Mouse (Mus musculus) gastrocnemius, adult 2 months (tissue): ENCODE measurements around the gene Nrde2. TPM values are rescaled to one million over a fixed set of nuclear protein-coding genes. Genes with fewer than 3 reads are reported as not detected.
"Not testable (repeated sequence)": the region's sequence is repeated elsewhere in the genome, so short reads cannot be mapped to it uniquely, and the experiment has no call there.

Source experiments
- DNase-seq: peaks from one replicate; pipeline ENCODE4 v3.0.0; 2022
- H3K27ac ChIP-seq: fragments of 200-600 bp; 2 replicates; pipeline ENCODE4 v1.8.1; 2022; ENCODE audit warnings: mild to moderate bottlenecking
- H3K4me3 ChIP-seq: fragments of 200-600 bp; 2 replicates; pipeline ENCODE4 v1.8.1; 2022; ENCODE audit warnings: mild to moderate bottlenecking, moderate library complexity
- CTCF ChIP-seq: fragments of 200-600 bp; IDR thresholded peaks from 2 replicates; pipeline ENCODE4 v1.8.1; 2022; ENCODE audit warnings: antibody characterized with exemption, mild to moderate bottlenecking, moderate library complexity
- intact Hi-C: fragments of 180-260 bp; cut with DNase I; formaldehyde crosslinking; loops from one replicate; pipeline ENCODE4 v1.15.1; 2025
- total RNA-seq, 2 experiments: library from RNA; stranded (reverse); gene quantifications; 2 replicates each; pipeline ENCODE4 v1.2.3; 2021

The Nrde2 gene
- total RNA-seq, 2 experiments from 2014 or later, result 7.8 to 9.1 TPM

DNA sequence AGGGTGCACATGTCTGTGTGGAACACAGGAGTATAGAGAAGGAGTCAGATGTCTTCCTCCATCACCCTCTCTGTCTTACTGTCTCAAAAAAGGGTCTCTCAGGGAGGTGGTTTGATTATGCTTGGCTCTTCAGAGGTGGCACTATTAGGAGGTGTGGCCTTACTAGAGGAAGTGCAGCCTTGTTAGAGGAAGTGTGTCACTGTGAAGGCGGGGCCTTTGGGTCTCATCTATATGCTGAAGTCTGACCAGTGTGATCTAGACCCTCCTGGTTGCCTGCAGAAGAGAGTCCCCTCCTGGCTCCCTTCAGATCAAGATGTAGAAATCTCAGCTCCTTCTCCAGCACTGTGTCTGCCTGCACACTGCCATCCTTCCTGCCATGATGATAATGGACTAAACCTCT lies 34.7 kb upstream of the Nrde2 start:
- no peak for DNase-seq
- TF ChIP-seq CTCF, result no peak
- intact Hi-C loops, result no loop called here

DNA sequence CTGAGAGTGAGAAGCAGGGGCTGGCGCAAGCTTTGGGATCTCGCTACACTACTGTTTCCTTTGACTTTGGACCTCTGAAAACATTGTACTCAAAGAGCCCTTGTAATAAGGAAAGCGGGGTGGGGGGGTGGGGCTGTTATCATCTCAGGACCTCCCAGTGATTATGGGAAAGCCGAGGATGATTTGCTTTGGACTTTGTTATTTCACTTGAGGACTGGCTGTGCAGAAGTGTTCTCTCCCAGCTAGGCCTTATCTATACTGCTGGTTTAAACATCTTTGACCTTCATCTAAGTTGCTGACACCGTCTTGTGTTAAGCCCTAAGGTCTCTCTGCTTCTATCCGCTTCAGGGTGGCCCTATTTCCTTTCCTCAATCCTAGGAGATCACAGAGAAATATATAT lies 31.3 kb upstream of the Nrde2 start:
- intact Hi-C loops, result no loop called here
- Histone ChIP-seq H3K27ac (no peak overlapping the region), H3K4me3 (no peak overlapping the region)
- no peak for DNase-seq
- TF ChIP-seq CTCF, result no peak

More for the DNA sequence above, 34.7 kb upstream of the Nrde2 start:
- Histone ChIP-seq H3K27ac (no peak overlapping the region), H3K4me3 (no peak overlapping the region)

DNA sequence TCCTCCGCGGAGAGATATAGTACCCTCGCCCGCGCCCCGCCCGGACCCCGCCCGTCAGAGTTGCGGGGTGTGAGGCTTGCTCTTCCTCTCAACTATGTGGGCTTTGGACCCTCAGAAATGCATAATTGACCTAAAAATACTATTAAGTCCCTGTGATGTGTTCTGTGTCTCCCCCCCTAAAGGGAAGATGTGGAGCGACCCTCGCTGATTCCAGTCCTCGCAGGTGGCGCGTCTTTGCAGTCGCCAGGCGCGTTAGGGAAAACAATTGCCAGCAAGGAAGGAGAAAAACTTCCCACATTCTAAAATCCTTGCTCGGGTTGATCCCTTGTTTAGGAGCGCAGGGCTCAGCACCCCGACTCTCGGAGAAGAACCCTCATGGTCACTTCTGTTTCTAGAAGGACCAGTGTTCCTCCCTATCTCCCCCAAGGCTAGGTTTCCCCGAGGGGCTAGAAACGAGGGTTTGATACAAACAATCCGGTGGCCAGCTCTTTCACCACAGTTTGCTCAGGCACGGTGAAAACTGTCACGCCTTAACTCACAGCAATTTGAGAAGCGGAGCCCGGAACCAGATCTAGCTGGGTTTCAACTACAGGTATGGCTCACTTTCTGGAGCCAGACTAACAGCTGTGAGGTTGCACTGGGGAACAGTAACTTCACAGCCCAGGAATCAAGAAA lies 28.4 kb upstream of the Nrde2 start:
- Histone ChIP-seq H3K27ac (peak overlapping the region; percentile 96), H3K4me3 (peak overlapping the region; percentile 84)
- intact Hi-C loops, result loop anchor here (1.0 to 5.0 kb wide), 4 partner anchors 11 to 334 kb away; partner anchors contain the start of genes Calm1, Nrde2 and Ttc7b
- 0 out of 2 replicates have a peak, but pooled peaks have one; percentile 3 for TF ChIP-seq CTCF
- peak; percentile 61 for DNase-seq

DNA sequence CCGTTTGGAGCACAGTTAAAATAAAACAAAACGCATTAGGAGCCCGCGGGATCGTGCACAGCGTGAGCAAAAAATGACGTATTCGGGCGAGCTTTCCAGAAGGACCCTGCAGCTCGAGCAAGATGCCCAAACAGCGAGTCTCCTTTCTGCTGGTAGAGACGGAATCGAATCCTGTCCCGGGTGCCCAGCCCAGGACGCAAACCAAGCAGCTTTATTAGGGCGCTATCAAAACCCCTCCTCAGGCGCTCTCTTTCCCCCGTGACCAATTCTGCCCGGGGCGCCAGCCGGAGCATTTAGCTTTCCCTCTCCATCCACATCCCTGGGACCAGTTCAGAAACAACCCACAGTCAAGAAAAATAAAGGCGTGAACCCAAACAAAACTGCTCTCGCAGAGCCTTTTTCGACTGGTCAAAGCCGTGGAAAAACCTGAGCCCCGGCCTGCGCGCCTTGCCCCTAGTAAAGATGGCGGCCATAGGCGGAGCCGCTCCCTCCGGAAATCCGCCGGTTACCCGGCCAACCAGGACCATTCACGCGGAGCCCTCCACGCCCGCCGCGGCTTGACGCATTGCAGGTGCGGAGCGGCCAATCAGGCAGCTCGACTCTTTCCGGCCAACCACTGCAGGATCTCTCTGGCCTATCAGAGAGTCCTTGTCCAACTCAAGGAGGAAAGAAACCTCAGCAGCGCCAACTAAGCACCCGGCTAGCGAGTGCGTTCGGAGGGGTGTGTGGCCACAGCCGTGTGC lies 27.7 kb upstream of the Nrde2 start:
- Histone ChIP-seq H3K4me3 (peak overlapping the region; percentile 84), H3K27ac (peak overlapping the region; percentile 96)
- TF ChIP-seq CTCF, result no peak; the same call in 1 of the 2 replicates
- intact Hi-C loops, result loop anchor here (1.0 to 5.0 kb wide), 4 partner anchors 12 to 335 kb away; partner anchors contain the start of genes Calm1, Nrde2 and Ttc7b
- peak; percentile 100 for DNase-seq

DNA sequence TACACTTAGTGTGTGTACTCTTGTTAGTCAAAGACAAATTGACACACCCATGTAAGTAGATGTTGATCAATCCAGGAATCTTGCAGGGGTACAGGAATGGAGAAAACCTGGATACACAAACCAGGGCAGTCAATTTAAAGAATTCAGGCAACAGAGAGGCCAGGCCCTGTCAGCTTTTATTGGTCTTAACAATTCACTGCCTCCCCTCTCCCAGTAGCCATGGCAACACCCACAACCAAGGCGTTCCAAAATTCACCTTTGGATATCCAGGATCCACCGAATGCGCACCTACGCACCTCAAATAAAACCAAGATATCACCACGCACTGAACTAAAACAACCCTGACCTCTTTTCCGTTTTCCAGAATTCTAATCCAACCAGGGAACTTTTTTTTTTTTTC lies 26.9 kb upstream of the Nrde2 start:
- peak overlapping the region; percentile 84 for H3K4me3 ChIP-seq
- DNase-seq, result no peak
- TF ChIP-seq CTCF, result no peak
- H3K27ac ChIP-seq, result peak overlapping the region; percentile 96
- intact Hi-C loops, result loop anchor here (5.0 kb wide), 2 partner anchors 291 to 336 kb away; partner anchors contain the start of gene Ttc7b

DNA sequence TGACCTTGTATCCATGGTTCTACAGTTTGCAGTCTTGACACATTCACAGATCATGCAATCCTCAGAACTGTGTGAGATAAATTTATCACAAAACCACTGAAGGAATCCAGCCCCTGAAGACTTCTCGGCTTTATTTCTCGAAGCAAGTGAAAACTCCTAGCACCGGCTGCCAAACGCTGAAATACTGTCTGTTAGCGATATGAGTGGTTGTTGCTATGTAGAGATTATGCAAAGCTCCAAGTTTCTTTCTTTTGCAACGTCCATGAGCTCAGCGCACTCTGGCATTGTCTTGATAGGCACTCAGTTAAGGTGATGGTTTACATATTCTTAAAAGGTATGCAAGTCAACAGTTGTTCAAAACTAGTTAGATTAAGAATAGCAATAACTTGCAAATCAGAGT lies 26.4 kb upstream of the Nrde2 start:
- Histone ChIP-seq H3K27ac (peak overlapping the region; percentile 96; the same call in 1 of the 2 replicates), H3K4me3 (peak overlapping the region; percentile 84)
- intact Hi-C loops, result loop anchor here (5.0 kb wide), 2 partner anchors 291 to 336 kb away; partner anchors contain the start of gene Ttc7b
- DNase-seq, result no peak
- no peak for TF ChIP-seq CTCF

DNA sequence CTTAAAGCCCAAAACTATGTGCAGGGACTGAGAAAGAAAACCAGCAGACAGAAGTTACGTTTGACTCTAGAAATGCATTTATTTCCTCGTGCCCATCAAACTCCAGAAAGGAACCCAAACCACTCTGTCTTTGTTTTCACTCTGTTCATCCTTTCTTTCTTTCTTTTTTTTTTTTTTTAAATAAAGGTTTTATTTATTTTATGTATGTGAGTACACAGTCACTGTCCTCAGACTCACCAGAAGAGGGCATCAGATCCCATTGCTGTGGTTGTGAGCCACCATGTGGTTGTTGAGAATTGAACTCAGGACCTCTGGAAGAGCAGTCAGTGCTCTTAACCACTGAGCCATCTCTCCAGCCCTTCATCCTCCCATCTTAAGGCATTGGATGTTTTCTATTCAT lies 25.5 kb upstream of the Nrde2 start:
- not testable (repeated sequence) for H3K27ac ChIP-seq, DNase-seq, H3K4me3 ChIP-seq
- TF ChIP-seq CTCF, result peak; percentile 48
- intact Hi-C loops, result loop anchor here (5.0 kb wide), 2 partner anchors 292 to 337 kb away; partner anchors contain the start of gene Ttc7b

DNA sequence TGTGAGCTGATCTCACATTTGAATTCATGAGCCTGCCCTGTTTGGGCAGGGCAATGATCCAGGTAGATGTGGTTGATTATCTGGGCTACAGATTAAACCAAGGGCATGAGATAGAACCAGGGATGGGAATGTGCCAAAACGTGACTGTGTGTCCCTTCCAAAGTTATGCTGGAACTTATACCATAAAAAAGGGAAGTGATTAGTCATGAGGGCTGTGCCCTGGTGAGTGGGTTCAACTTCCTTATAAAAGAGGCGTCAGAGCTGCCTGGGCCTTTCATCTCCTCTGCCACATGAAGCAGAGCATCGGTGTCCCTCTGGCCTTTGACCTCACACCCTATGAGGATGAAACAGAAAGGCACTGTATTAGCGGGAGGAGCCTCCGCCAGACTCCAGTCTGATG lies 24.5 kb upstream of the Nrde2 start:
- intact Hi-C loops, result no loop called here
- no peak overlapping the region for H3K27ac ChIP-seq
- H3K4me3 ChIP-seq, result no peak overlapping the region
- TF ChIP-seq CTCF, result no peak
- DNase-seq, result no peak

DNA sequence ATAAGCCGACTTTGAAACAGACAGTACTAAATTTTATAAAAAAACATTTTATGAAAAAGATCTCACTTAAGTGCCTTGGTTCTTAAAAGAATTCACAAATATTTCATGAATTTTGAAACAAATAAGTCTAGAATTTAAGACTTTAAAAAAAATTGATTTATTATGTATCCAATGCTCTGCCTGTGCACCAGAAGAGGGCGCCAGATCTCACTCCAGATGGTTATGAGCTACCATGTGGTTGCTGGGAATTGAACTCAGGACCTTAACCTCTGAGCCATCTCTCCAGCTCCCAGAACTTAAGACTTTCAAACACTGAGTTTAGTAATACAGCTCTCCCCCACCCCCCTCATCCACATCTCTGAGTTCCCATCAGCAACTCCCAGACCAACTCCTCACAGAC lies 23.2 kb upstream of the Nrde2 start:
- peak; percentile 40; the same call in 1 of the 2 replicates for TF ChIP-seq CTCF
- DNase-seq, result no peak
- Histone ChIP-seq H3K4me3 (no peak overlapping the region), H3K27ac (no peak overlapping the region)
- intact Hi-C loops, result no loop called here

DNA sequence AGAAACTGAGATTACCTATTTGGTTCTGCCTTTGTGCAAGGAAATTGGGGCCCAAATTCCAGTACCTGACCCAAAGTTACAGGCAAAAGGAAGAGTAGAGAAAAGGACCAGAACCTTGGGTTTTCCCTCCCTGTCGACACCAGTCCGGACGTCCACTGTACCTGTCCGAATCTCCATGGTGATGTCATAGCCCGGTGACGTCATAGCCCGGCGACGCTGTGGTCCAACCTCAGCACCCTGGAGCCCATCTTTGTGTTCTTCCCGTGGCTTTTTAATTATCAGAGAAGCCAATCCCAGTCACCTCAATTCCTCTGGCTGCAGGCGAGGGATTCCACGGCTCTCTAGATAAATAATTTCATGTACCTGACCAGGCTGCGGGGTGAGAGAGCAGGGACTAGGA lies 21.3 kb upstream of the Nrde2 start:
- H3K27ac ChIP-seq, result no peak overlapping the region
- no peak for DNase-seq
- intact Hi-C loops, result no loop called here
- no peak overlapping the region for H3K4me3 ChIP-seq
- no peak for TF ChIP-seq CTCF

DNA sequence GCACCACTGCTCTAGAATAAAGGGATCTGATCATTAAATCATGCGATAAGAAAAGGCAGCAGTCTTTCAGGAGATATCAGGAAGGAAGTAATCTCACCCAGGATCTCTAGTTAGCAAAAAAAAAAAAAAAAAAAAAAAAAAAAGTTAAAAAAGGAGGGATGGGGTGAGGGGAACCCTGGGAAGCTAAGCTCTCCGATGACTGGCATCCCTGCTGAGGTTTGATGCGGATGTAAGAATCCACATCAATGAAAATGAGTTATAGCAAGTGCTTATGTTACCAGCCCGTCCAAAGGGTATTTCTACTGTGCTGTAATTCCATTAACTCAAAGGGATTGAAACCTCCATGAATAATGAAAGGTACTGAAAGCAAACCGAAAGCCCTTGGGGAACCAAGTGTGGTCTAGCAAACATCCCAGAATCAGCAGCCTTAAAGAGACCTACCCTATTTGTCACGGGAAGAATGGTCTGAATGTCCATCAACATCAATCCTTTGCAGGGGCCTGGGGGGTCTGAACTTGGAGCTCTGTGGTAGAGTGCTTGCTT lies 19.5 kb upstream of the Nrde2 start:
- intact Hi-C loops, result no loop called here
- no peak overlapping the region for H3K27ac ChIP-seq
- TF ChIP-seq CTCF, result no peak
- DNase-seq, result no peak
- no peak overlapping the region for H3K4me3 ChIP-seq

DNA sequence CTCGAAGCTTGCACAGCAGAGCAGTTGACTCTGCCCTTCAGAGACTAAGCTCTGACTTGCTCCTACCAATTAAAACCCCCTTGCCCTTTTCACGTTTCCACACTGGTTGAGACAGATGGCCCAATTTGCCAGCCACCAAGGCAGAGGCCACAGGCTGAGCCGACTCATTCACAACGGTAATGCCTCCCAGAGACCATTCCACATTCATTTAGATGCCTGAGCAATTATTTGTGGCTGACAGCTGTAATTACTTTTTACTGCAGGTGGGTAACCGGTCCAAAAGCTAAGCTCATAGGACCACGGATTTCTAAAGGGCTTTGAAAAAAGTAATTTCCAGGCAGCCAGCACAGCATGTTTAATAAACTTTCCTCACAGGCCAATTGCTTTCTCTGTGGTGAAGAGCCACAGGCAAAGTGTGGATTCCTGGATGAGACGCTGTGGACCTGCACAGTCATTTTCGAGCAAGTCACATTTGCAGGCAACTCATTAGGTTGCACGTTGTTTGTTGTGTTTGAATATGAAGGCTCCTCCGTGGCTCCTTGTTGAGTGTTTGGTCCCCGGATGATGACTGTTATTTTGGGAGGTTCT lies 17.1 kb upstream of the Nrde2 start:
- Histone ChIP-seq H3K27ac (no peak overlapping the region), H3K4me3 (no peak overlapping the region)
- no peak for TF ChIP-seq CTCF
- DNase-seq, result no peak
- intact Hi-C loops, result no loop called here

DNA sequence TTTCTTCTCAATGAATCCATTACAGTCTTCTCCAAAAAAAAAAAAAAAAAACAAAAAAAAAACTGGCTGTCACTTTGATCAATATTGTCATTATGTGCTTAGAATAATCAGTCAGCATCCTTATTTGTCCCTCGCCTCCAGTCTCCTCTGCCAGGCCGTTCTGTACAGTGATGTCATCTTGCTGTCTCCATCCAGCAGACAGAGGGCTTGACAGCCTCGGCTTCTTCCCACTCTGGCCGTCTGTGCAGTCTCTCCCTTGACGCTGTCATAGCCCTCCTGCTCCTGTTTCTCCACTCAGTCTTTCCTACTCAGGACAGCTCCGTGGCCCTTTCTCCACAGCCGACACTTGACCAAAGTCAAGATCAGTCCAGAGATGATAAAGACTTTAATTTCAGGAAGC lies 13.0 kb upstream of the Nrde2 start:
- DNase-seq, result no peak
- no peak for TF ChIP-seq CTCF
- intact Hi-C loops, result no loop called here
- Histone ChIP-seq H3K27ac (no peak overlapping the region), H3K4me3 (no peak overlapping the region)
